Mouse (Mus musculus) G1E (cell line): ENCODE results near the gene Ikbkg. TPM values are rescaled to one million over a fixed set of nuclear protein-coding genes. Genes with fewer than 3 reads are reported as not detected.
A peak's percentile ranks its signal among the peaks of the same experiment; 100 is the strongest.
"Not testable (repeated sequence)": the region's sequence is repeated elsewhere in the genome, so short reads cannot be mapped to it uniquely, and the experiment has no call there.

Source experiments
- ATAC-seq: 2 replicates; pipeline ENCODE4 v1.8.0; 2016; ENCODE audit warnings: mild to moderate bottlenecking; ENCODE audit not compliant: insufficient number of reproducible peaks, poor library complexity, low FRiP score, severe bottlenecking; ENCODE audit errors: extremely low read depth
- DNase-seq: peaks from one replicate; pipeline ENCODE4 v3.0.0; 2012; ENCODE audit warnings: low spot score
- H3K27me3 ChIP-seq: 2 replicates; pipeline ENCODE4 v1.6.1; 2012; ENCODE audit warnings: mild to moderate bottlenecking, low read length, inconsistent platforms; ENCODE audit not compliant: insufficient read depth
- H3K36me3 ChIP-seq: replicated peaks from 2 replicates; pipeline ENCODE3; 2012; ENCODE audit warnings: mild to moderate bottlenecking, inconsistent platforms
- H3K4me1 ChIP-seq: 2 replicates; pipeline ENCODE4 v1.6.1; 2012; ENCODE audit warnings: low read depth, low read length, inconsistent platforms, mixed read lengths; ENCODE audit not compliant: insufficient read depth
- H3K4me3 ChIP-seq: 2 replicates; pipeline ENCODE4 v1.5.1; 2012; ENCODE audit warnings: low read depth, mild to moderate bottlenecking, inconsistent platforms, low read length, moderate library complexity, mixed read lengths
- H3K9me3 ChIP-seq: replicated peaks from 2 replicates; pipeline ENCODE4 v1.6.1; 2012; ENCODE audit warnings: inconsistent platforms
- CTCF ChIP-seq: IDR thresholded peaks from 2 replicates; pipeline ENCODE4 v1.5.1; 2012; ENCODE audit warnings: low read depth, low read length, inconsistent platforms, mixed read lengths
- GATA1 ChIP-seq: IDR thresholded peaks from 2 replicates; pipeline ENCODE4 v1.6.1; 2012; ENCODE audit warnings: borderline replicate concordance, low read length, inconsistent platforms, mixed read lengths
- GATA2 ChIP-seq: IDR thresholded peaks from 2 replicates; pipeline ENCODE4 v1.6.1; 2012; ENCODE audit warnings: low read depth, low read length, inconsistent platforms, borderline replicate concordance
- POLR2AphosphoS5 ChIP-seq: IDR thresholded peaks from 2 replicates; pipeline ENCODE4 v1.6.1; 2012; ENCODE audit warnings: low read depth, low read length, inconsistent platforms; ENCODE audit not compliant: insufficient replicate concordance
- TAL1 ChIP-seq: conservative IDR thresholded peaks from 2 replicates; pipeline ENCODE4 v1.6.1; 2012; ENCODE audit warnings: low read depth, low read length, inconsistent platforms, mixed read lengths
- polyA plus RNA-seq: library from polyadenylated mRNA; stranded (reverse); fragments of >175 nt; gene quantifications from 2 replicates; pipeline ENCODE4 v1.2.3, GENCODE M21; 2012
- total RNA-seq, 2 experiments: library from RNA; stranded (forward) in 1 of 2; stranded (reverse) in 1 of 2; fragments of 200-1000 nt in 1 of 2; fragments of >200 nt in 1 of 2; fragmentation: Nextera tagmentation in 1 of 2; gene quantifications; 2 replicates each; pipeline ENCODE4 v1.2.3; 2014 to 2017

Ikbkg gene
- total and polyA plus RNA-seq, 3 experiments, result 23.7 to 50.9 (median 29.1) TPM

GRCm38 (mm10) chrX:74428826-74429276 is 35.8 kb downstream of the Ikbkg start, which contains the start of gene G6pdx:
Gene G6pdx, minus strand, starts transcription at chrX:74429194.
- H3K4me1 ChIP-seq, result peaks cover 45% of the 10 kb centered on the region
- no peak for TF ChIP-seq CTCF
- TF ChIP-seq POLR2AphosphoS5, result no peak
- no peak for TF ChIP-seq GATA1
- no peak for TF ChIP-seq TAL1
- H3K4me3 ChIP-seq, result peak within 1 kb of the TSS; percentile 74
- H3K36me3 ChIP-seq, result peaks cover 57% of the 10 kb centered on the region
- no peaks in the 10 kb centered on the region for H3K27me3 ChIP-seq
- peak; percentile 70 for DNase-seq
- ATAC-seq, result peak; percentile 73
- no peaks in the 10 kb centered on the region for H3K9me3 ChIP-seq

- peak; percentile 55 for ATAC-seq
- H3K27me3 ChIP-seq, result no peaks in the 10 kb centered on the region
- DNase-seq, result peak; percentile 31
- TF ChIP-seq TAL1 (no peak), CTCF (no peak), POLR2AphosphoS5 (no peak), GATA2 (no peak), GATA1 (no peak)
- H3K4me1 ChIP-seq, result peaks cover 40% of the 10 kb centered on the region
- no peaks in the 10 kb centered on the region for H3K9me3 ChIP-seq
- peak overlapping the region; percentile 74 for H3K4me3 ChIP-seq
- peaks cover 58% of the 10 kb centered on the region for H3K36me3 ChIP-seq
These were observed 36.3 kb downstream of the Ikbkg start for GRCm38 (mm10) chrX:74429290-74429821.

GRCm38 (mm10) chrX:74451157-74451912 is 58.2 kb downstream of the Ikbkg start:
- no peaks in the 10 kb centered on the region for H3K4me1 ChIP-seq
- TF ChIP-seq TAL1 (no peak), CTCF (no peak), POLR2AphosphoS5 (no peak), GATA1 (no peak), GATA2 (no peak)
- no peak overlapping the region for H3K4me3 ChIP-seq
- H3K27me3 ChIP-seq, result no peaks in the 10 kb centered on the region
- H3K9me3 ChIP-seq, result no peaks in the 10 kb centered on the region
- ATAC-seq (no peak), DNase-seq (no peak)
- peaks cover 53% of the 10 kb centered on the region for H3K36me3 ChIP-seq

GRCm38 (mm10) chrX:74452773-74453172 is 59.7 kb downstream of the Ikbkg start:
- Histone ChIP-seq H3K27me3 (no peaks in the 10 kb centered on the region), H3K36me3 (peaks cover 42% of the 10 kb centered on the region), H3K9me3 (no peaks in the 10 kb centered on the region), H3K4me3 (no peak overlapping the region), H3K4me1 (no peaks in the 10 kb centered on the region)
- DNase-seq (no peak), ATAC-seq (peak; percentile 28; the same call in 1 of the 2 replicates)
- TF ChIP-seq GATA1, result no peak

- H3K4me3 ChIP-seq, H3K9me3 ChIP-seq, H3K4me1 ChIP-seq, H3K27me3 ChIP-seq, DNase-seq, ATAC-seq, H3K36me3 ChIP-seq: not testable (repeated sequence)
These were observed 88.3 kb downstream of the Ikbkg start, which contains the start of gene Gm6880 for GRCm38 (mm10) chrX:74481349-74481885. Gene Gm6880, minus strand, starts transcription at chrX:74481399.

GRCm38 (mm10) chrX:74497131-74497530 is 104.0 kb downstream of the Ikbkg start:
- H3K4me1 ChIP-seq, result no peaks in the 10 kb centered on the region
- DNase-seq (no peak), ATAC-seq (no peak)
- no peak for TF ChIP-seq CTCF
- TF ChIP-seq POLR2AphosphoS5, result no peak
- TF ChIP-seq TAL1, result no peak
- TF ChIP-seq GATA1, result no peak
- TF ChIP-seq GATA2, result no peak
- H3K4me3 ChIP-seq, result no peak overlapping the region
- H3K9me3 ChIP-seq, result no peaks in the 10 kb centered on the region
- H3K36me3 ChIP-seq, result no peaks in the 10 kb centered on the region
- H3K27me3 ChIP-seq, result peaks cover 2% of the 10 kb centered on the region; the same call in 1 of the 2 replicates

Other genes starting within 250 kb of the Ikbkg start
- gene Tex28, start 225.5 kb upstream of the Ikbkg start, total RNA-seq (2014; fragmentation: Nextera tagmentation), result not detected in 2 replicates
- gene Tex28, start 225.5 kb upstream of the Ikbkg start, total RNA-seq (2017), result not detected in 2 replicates
- gene Tex28, start 225.5 kb upstream of the Ikbkg start, polyA plus RNA-seq, result not detected in 2 replicates
- gene Tktl1, start 216.0 kb upstream of the Ikbkg start, total RNA-seq (2014; fragmentation: Nextera tagmentation), result not detected in 2 replicates
- gene Tktl1, start 216.0 kb upstream of the Ikbkg start, total RNA-seq (2017), result 0.38 and 0.52 TPM in 2 replicates
- not detected in 2 replicates for gene Tktl1, start 216.0 kb upstream of the Ikbkg start, polyA plus RNA-seq
- gene Flna, start 143.5 kb upstream of the Ikbkg start, total RNA-seq (2014; fragmentation: Nextera tagmentation), result 91.2 and 93.7 TPM in 2 replicates
- 172 and 186 TPM in 2 replicates for gene Flna, start 143.5 kb upstream of the Ikbkg start, total RNA-seq (2017)
- 41.2 and 47.1 TPM in 2 replicates for gene Flna, start 143.5 kb upstream of the Ikbkg start, polyA plus RNA-seq
- 179 and 186 TPM in 2 replicates for gene Emd, start 138.6 kb upstream of the Ikbkg start, total RNA-seq (2014; fragmentation: Nextera tagmentation)
- 77.4 and 84.2 TPM in 2 replicates for gene Emd, start 138.6 kb upstream of the Ikbkg start, total RNA-seq (2017)
- gene Emd, start 138.6 kb upstream of the Ikbkg start, polyA plus RNA-seq, result 39.7 and 56.5 TPM in 2 replicates
- 3,507 and 3,613 TPM in 2 replicates for gene Rpl10, start 122.5 kb upstream of the Ikbkg start, total RNA-seq (2014; fragmentation: Nextera tagmentation)
- gene Rpl10, start 122.5 kb upstream of the Ikbkg start, total RNA-seq (2017), result 1,842 and 1,992 TPM in 2 replicates
- 832 and 1,009 TPM in 2 replicates for gene Rpl10, start 122.5 kb upstream of the Ikbkg start, polyA plus RNA-seq
- 65.1 and 74.6 TPM in 2 replicates for gene Taz, start 111.4 kb upstream of the Ikbkg start, total RNA-seq (2014; fragmentation: Nextera tagmentation)
- 31.4 and 43.4 TPM in 2 replicates for gene Taz, start 111.4 kb upstream of the Ikbkg start, total RNA-seq (2017)
- 27.9 and 29.8 TPM in 2 replicates for gene Taz, start 111.4 kb upstream of the Ikbkg start, polyA plus RNA-seq
- 25.0 and 25.1 TPM in 2 replicates for gene Dnase1l1, start 111.0 kb upstream of the Ikbkg start, total RNA-seq (2014; fragmentation: Nextera tagmentation)
- gene Dnase1l1, start 111.0 kb upstream of the Ikbkg start, total RNA-seq (2017), result 45.4 and 48.7 TPM in 2 replicates
- gene Dnase1l1, start 111.0 kb upstream of the Ikbkg start, polyA plus RNA-seq, result 0.23 and 0.34 TPM in 2 replicates
- 129 and 137 TPM in 2 replicates for gene Atp6ap1, start 96.2 kb upstream of the Ikbkg start, total RNA-seq (2014; fragmentation: Nextera tagmentation)
- 265 and 297 TPM in 2 replicates for gene Atp6ap1, start 96.2 kb upstream of the Ikbkg start, total RNA-seq (2017)
- gene Atp6ap1, start 96.2 kb upstream of the Ikbkg start, polyA plus RNA-seq, result 10.4 and 11.2 TPM in 2 replicates
- 239 and 405 TPM in 2 replicates for gene Gdi1, start 88.3 kb upstream of the Ikbkg start, total RNA-seq (2014; fragmentation: Nextera tagmentation)
- 27.7 and 30.6 TPM in 2 replicates for gene Gdi1, start 88.3 kb upstream of the Ikbkg start, total RNA-seq (2017)
- gene Gdi1, start 88.3 kb upstream of the Ikbkg start, polyA plus RNA-seq, result 31.8 and 35.0 TPM in 2 replicates
- gene Fam50a, start 80.3 kb upstream of the Ikbkg start, total RNA-seq (2014; fragmentation: Nextera tagmentation), result 37.9 and 41.0 TPM in 2 replicates
- 78.8 and 99.8 TPM in 2 replicates for gene Fam50a, start 80.3 kb upstream of the Ikbkg start, total RNA-seq (2017)
- 33.8 and 44.5 TPM in 2 replicates for gene Fam50a, start 80.3 kb upstream of the Ikbkg start, polyA plus RNA-seq
- gene Plxna3, start 64.2 kb upstream of the Ikbkg start, total RNA-seq (2014; fragmentation: Nextera tagmentation), result 20.5 and 24.0 TPM in 2 replicates
- 3.0 and 4.6 TPM in 2 replicates for gene Plxna3, start 64.2 kb upstream of the Ikbkg start, total RNA-seq (2017)
- gene Plxna3, start 64.2 kb upstream of the Ikbkg start, polyA plus RNA-seq, result 18.8 and 19.4 TPM in 2 replicates
- 36.5 and 47.9 TPM in 2 replicates for gene Lage3, start 39.7 kb upstream of the Ikbkg start, total RNA-seq (2014; fragmentation: Nextera tagmentation)
- 32.5 and 36.9 TPM in 2 replicates for gene Lage3, start 39.7 kb upstream of the Ikbkg start, total RNA-seq (2017)
- gene Lage3, start 39.7 kb upstream of the Ikbkg start, polyA plus RNA-seq, result 5.0 and 5.2 TPM in 2 replicates
- 29.0 and 31.2 TPM in 2 replicates for gene Ubl4a, start 20.1 kb upstream of the Ikbkg start, total RNA-seq (2014; fragmentation: Nextera tagmentation)
- gene Ubl4a, start 20.1 kb upstream of the Ikbkg start, total RNA-seq (2017), result 15.6 and 20.6 TPM in 2 replicates
- gene Ubl4a, start 20.1 kb upstream of the Ikbkg start, polyA plus RNA-seq, result 16.6 and 26.4 TPM in 2 replicates
- gene Slc10a3, start 19.9 kb upstream of the Ikbkg start, total RNA-seq (2014; fragmentation: Nextera tagmentation), result 8.5 and 11.0 TPM in 2 replicates
- gene Slc10a3, start 19.9 kb upstream of the Ikbkg start, total RNA-seq (2017), result 5.2 and 8.7 TPM in 2 replicates
- gene Slc10a3, start 19.9 kb upstream of the Ikbkg start, polyA plus RNA-seq, result 1.1 and 1.2 TPM in 2 replicates
- 15.7 and 22.3 TPM in 2 replicates for gene Fam3a, start within 50 bp of the Ikbkg start, total RNA-seq (2014; fragmentation: Nextera tagmentation)
- gene Fam3a, start within 50 bp of the Ikbkg start, total RNA-seq (2017), result 12.5 and 19.1 TPM in 2 replicates
- 3.6 and 7.2 TPM in 2 replicates for gene Fam3a, start within 50 bp of the Ikbkg start, polyA plus RNA-seq
- 61.5 and 65.0 TPM in 2 replicates for gene G6pdx, start 35.9 kb downstream of the Ikbkg start, total RNA-seq (2014; fragmentation: Nextera tagmentation)
- 40.2 and 40.7 TPM in 2 replicates for gene G6pdx, start 35.9 kb downstream of the Ikbkg start, total RNA-seq (2017)
- gene G6pdx, start 35.9 kb downstream of the Ikbkg start, polyA plus RNA-seq, result 6.8 and 13.7 TPM in 2 replicates
- not detected in 2 replicates for gene Gm6880, start 88.1 kb downstream of the Ikbkg start, total RNA-seq (2014; fragmentation: Nextera tagmentation)
- not detected in 2 replicates for gene Gm6880, start 88.1 kb downstream of the Ikbkg start, total RNA-seq (2017)
- not detected in 2 replicates for gene Gm6880, start 88.1 kb downstream of the Ikbkg start, polyA plus RNA-seq
- gene Olfr1326-ps1, start 181.6 kb downstream of the Ikbkg start, total RNA-seq (2014; fragmentation: Nextera tagmentation), result not detected in 2 replicates
- gene Olfr1326-ps1, start 181.6 kb downstream of the Ikbkg start, total RNA-seq (2017), result 0.05 and 0.06 TPM in 2 replicates
- gene Olfr1326-ps1, start 181.6 kb downstream of the Ikbkg start, polyA plus RNA-seq, result not detected in 2 replicates
- not detected in 2 replicates for gene Olfr1325, start 199.4 kb downstream of the Ikbkg start, total RNA-seq (2014; fragmentation: Nextera tagmentation)
- 0.05 and 0.06 TPM in 2 replicates for gene Olfr1325, start 199.4 kb downstream of the Ikbkg start, total RNA-seq (2017)
- not detected in 2 replicates for gene Olfr1325, start 199.4 kb downstream of the Ikbkg start, polyA plus RNA-seq